Comparison of ENCODE assay signal across 25 mouse cellular contexts in the genomic region with DNA sequence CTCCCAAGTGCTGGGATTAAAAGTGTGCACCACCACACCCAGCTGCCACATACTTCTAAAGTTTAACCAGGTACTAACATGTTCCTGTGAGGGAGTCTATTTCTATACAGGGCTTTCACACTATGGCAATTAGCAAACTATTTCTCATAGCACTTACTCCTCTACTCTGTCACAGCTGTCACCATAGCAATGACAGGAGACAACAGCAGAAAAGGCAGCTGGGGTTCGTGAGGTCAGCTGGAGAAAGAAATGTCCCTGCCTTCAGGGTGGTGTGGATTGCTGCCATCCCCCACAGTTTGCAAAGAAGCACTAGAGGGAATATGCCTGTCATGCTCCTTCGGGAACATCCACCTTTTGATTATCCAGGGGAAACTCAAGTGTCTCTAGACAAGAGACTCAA. TPM values are rescaled to one million over a fixed set of nuclear protein-coding genes. Genes with fewer than 3 reads are reported as not detected.
A peak's percentile ranks its signal among the peaks of the same experiment; 100 is the strongest.
DNase-seq lines count a peak whose midpoint lies in the region; ATAC-seq and TF ChIP-seq lines count a peak whose summit lies in the region.
"Had no signal": no experiment of that assay in that cellular context is flagged by ENCODE, and none has a peak within 500 bp of the region (broad histone marks: within the 10 kb centered on the region; RNA-seq: fewer than 3 reads in every experiment).

No protein-coding gene starts in this region.

- peaks cover 13% of the 10 kb centered on the region; the same call in 1 of the 2 replicates for H3K79me2 ChIP-seq in liver, adult 2 months (ENCODE audit: control insufficient read depth, insufficient read depth, low read length)

- no peak for TF ChIP-seq CTCF in cerebellum, adult 2 months (IDR thresholded peaks at IDR 0.05; ENCODE audit: borderline replicate concordance, insufficient read depth, low read depth, low read length)
- TF ChIP-seq CTCF in liver, adult 2 months (IDR thresholded peaks at IDR 0.05; ENCODE audit: low read depth, low read length) = no peak
- no peak for TF ChIP-seq CTCF in liver, postnatal 0 days (IDR thresholded peaks at IDR 0.05; ENCODE audit: low read depth)

- no peak overlapping the region for H3K4me3 ChIP-seq in cerebellum, adult 2 months (replicated peaks; ENCODE audit: insufficient read depth, low read depth, low read length)
- H3K4me3 ChIP-seq in heart, embryonic 11.5 days (ENCODE audit: low read depth, low read length) = no peak overlapping the region
- H3K4me3 ChIP-seq in liver, adult 2 months (ENCODE audit: insufficient read depth, low read depth, low read length) = no peak overlapping the region
- H3K4me3 ChIP-seq in liver, postnatal 0 days (ENCODE audit: low read depth, low read length) = no peak overlapping the region
- H3K4me3 ChIP-seq in embryonic facial prominence, embryonic 15.5 days (replicated peaks) = no peak overlapping the region
- H3K4me3 ChIP-seq in forebrain, embryonic 10.5 days = no peak overlapping the region
- H3K4me3 ChIP-seq: erythroblast, embryonic 14.5 days; forebrain, embryonic 13.5 days; hindbrain, embryonic 10.5 days; limb, embryonic 12.5 days; liver, embryonic 12.5 days; lung, embryonic 15.5 days had no signal

- no peaks in the 10 kb centered on the region for H3K9me3 ChIP-seq in heart, embryonic 11.5 days (replicated peaks; ENCODE audit: control insufficient read depth, low read length)
- no peaks in the 10 kb centered on the region for H3K9me3 ChIP-seq in liver, postnatal 0 days (ENCODE audit: low read length)
- H3K9me3 ChIP-seq in embryonic facial prominence, embryonic 15.5 days (replicated peaks) = no peaks in the 10 kb centered on the region
- H3K9me3 ChIP-seq in forebrain, embryonic 10.5 days = no peaks in the 10 kb centered on the region
- H3K9me3 ChIP-seq: forebrain, embryonic 13.5 days; hindbrain, embryonic 10.5 days; limb, embryonic 12.5 days; liver, embryonic 12.5 days; lung, embryonic 15.5 days had no signal

- H3K27ac ChIP-seq in cerebellum, adult 2 months (ENCODE audit: insufficient read depth, low read length) = peak overlapping the region; percentile 27; the same call in 1 of the 2 replicates
- no peak overlapping the region for H3K27ac ChIP-seq in heart, embryonic 11.5 days (ENCODE audit: low read depth, low read length)
- H3K27ac ChIP-seq in liver, adult 2 months (replicated peaks; ENCODE audit: insufficient read depth, low read depth, low read length) = peak overlapping the region; percentile 9; the same call in 1 of the 2 replicates
- no peak overlapping the region for H3K27ac ChIP-seq in liver, postnatal 0 days (ENCODE audit: low read depth)
- 0 out of 2 replicates have a peak overlapping the region, but pooled peaks have one; percentile 97 for H3K27ac ChIP-seq in embryonic facial prominence, embryonic 15.5 days (replicated peaks)
- no peak overlapping the region for H3K27ac ChIP-seq in forebrain, embryonic 10.5 days
- H3K27ac ChIP-seq: hindbrain, embryonic 10.5 days; liver, embryonic 12.5 days had no signal

- 71% methylated on average over 2 of the region's 2 CpGs for WGBS in cerebellum, adult 2 months
- 71% methylated on average over 2 of the region's 2 CpGs for WGBS in heart, embryonic 11.5 days (ENCODE audit: insufficient replicate concordance)
- WGBS in liver, adult 2 months = 71% methylated on average over 2 of the region's 2 CpGs
- 66% methylated on average over 2 of the region's 2 CpGs for WGBS in liver, postnatal 0 days (ENCODE audit: insufficient replicate concordance)
- WGBS in embryonic facial prominence, embryonic 15.5 days = 62% methylated on average over 2 of the region's 2 CpGs
- 75% methylated on average over 2 of the region's 2 CpGs for WGBS in forebrain, embryonic 10.5 days

- intact Hi-C loops in heart, postnatal 10 days (cut with DNase I) = no loop called here

- TF ChIP-seq POLR2A in cerebellum, adult 2 months (IDR thresholded peaks at IDR 0.05; ENCODE audit: borderline replicate concordance, insufficient read depth, low read length) = no peak
- no peak for TF ChIP-seq POLR2A in liver, adult 2 months (IDR thresholded peaks at IDR 0.05; ENCODE audit: extremely low read depth, insufficient read depth, low read length)

- no peaks in the 10 kb centered on the region for H3K27me3 ChIP-seq in cerebellum, adult 2 months (ENCODE audit: control insufficient read depth, insufficient read depth, low read length)
- H3K27me3 ChIP-seq in heart, embryonic 11.5 days (ENCODE audit: control insufficient read depth, insufficient read depth, low read length) = no peaks in the 10 kb centered on the region
- H3K27me3 ChIP-seq in liver, adult 2 months (ENCODE audit: control insufficient read depth, insufficient read depth, low read length) = no peaks in the 10 kb centered on the region
- no peaks in the 10 kb centered on the region for H3K27me3 ChIP-seq in liver, postnatal 0 days (ENCODE audit: insufficient read depth, low read length)
- H3K27me3 ChIP-seq in embryonic facial prominence, embryonic 15.5 days = no peaks in the 10 kb centered on the region
- peaks cover 14% of the 10 kb centered on the region for H3K27me3 ChIP-seq in forebrain, embryonic 10.5 days (ENCODE audit: poor library complexity, severe bottlenecking)
- H3K27me3 ChIP-seq: forebrain, embryonic 13.5 days; limb, embryonic 12.5 days; liver, embryonic 12.5 days; lung, embryonic 15.5 days had no signal

- peaks cover 39% of the 10 kb centered on the region for H3K4me1 ChIP-seq in cerebellum, adult 2 months (ENCODE audit: control insufficient read depth, insufficient read depth, low read length)
- H3K4me1 ChIP-seq in heart, embryonic 11.5 days (ENCODE audit: control insufficient read depth, insufficient read depth, low read length) = peaks cover 37% of the 10 kb centered on the region
- peaks cover 50% of the 10 kb centered on the region for H3K4me1 ChIP-seq in liver, adult 2 months (ENCODE audit: control insufficient read depth, insufficient read depth, low read length)
- peaks cover 29% of the 10 kb centered on the region for H3K4me1 ChIP-seq in liver, postnatal 0 days (ENCODE audit: insufficient read depth)
- peaks cover 65% of the 10 kb centered on the region for H3K4me1 ChIP-seq in embryonic facial prominence, embryonic 15.5 days
- H3K4me1 ChIP-seq in forebrain, embryonic 10.5 days = peaks cover 62% of the 10 kb centered on the region

- H3K36me3 ChIP-seq in heart, embryonic 11.5 days (ENCODE audit: control insufficient read depth, insufficient read depth, low read length) = no peaks in the 10 kb centered on the region
- H3K36me3 ChIP-seq in liver, adult 2 months (ENCODE audit: control insufficient read depth, insufficient read depth, low read length) = peaks cover 6% of the 10 kb centered on the region; the same call in 1 of the 2 replicates
- H3K36me3 ChIP-seq in liver, postnatal 0 days (replicated peaks; ENCODE audit: insufficient read depth, low read length) = no peaks in the 10 kb centered on the region
- H3K36me3 ChIP-seq in embryonic facial prominence, embryonic 15.5 days = no peaks in the 10 kb centered on the region
- no peaks in the 10 kb centered on the region for H3K36me3 ChIP-seq in forebrain, embryonic 10.5 days (replicated peaks)
- H3K36me3 ChIP-seq: hindbrain, embryonic 10.5 days; limb, embryonic 12.5 days; liver, embryonic 12.5 days; lung, embryonic 15.5 days had no signal

- H3K4me2 ChIP-seq in heart, embryonic 11.5 days = no peak overlapping the region
- H3K4me2 ChIP-seq in liver, postnatal 0 days (ENCODE audit: low read depth, low read length) = no peak overlapping the region
- H3K4me2 ChIP-seq in embryonic facial prominence, embryonic 15.5 days (replicated peaks) = no peak overlapping the region
- H3K4me2 ChIP-seq: forebrain, embryonic 13.5 days; limb, embryonic 12.5 days; liver, embryonic 12.5 days; midbrain, embryonic 11.5 days had no signal

- no peak for TF ChIP-seq EP300 in liver, postnatal 0 days (IDR thresholded peaks at IDR 0.05; ENCODE audit: low read depth)

- H3K9ac ChIP-seq in heart, embryonic 11.5 days (ENCODE audit: low read depth, low read length) = 0 out of 2 replicates have a peak overlapping the region, but pooled peaks have one; percentile 3
- H3K9ac ChIP-seq in liver, adult 2 months (ENCODE audit: low read depth, low read length) = no peak overlapping the region
- H3K9ac ChIP-seq in liver, postnatal 0 days (replicated peaks) = no peak overlapping the region
- no peak overlapping the region for H3K9ac ChIP-seq in embryonic facial prominence, embryonic 15.5 days
- H3K9ac ChIP-seq: forebrain, embryonic 13.5 days; limb, embryonic 12.5 days; liver, embryonic 12.5 days had no signal

- no peak for DNase-seq in cerebellum, adult 2 months
- DNase-seq in cerebellum, adult 18-20 months = no peak
- DNase-seq in heart, postnatal 10 days = no peak
- DNase-seq in liver, adult 2 months (ENCODE audit: extremely low read depth, low read depth, low spot score) = no peak
- DNase-seq in liver, postnatal 0 days = no peak
- no peak for DNase-seq in forebrain, embryonic 10.5 days (ENCODE audit: extremely low spot score, low spot score)
- DNase-seq: adrenal gland, adult 8-10 months; cerebellum, adult 8-10 months; kidney, postnatal 14 days; right cerebral cortex, postnatal 25 days; spleen, adult 18-20 months; thymus, adult 18-20 months; thymus, postnatal 36 days had no signal

- ATAC-seq in heart, embryonic 11.5 days (replicated peaks; ENCODE audit: insufficient number of reproducible peaks, low FRiP score, low TSS enrichment) = no peak
- ATAC-seq in liver, postnatal 0 days = no peak
- ATAC-seq in embryonic facial prominence, embryonic 15.5 days (ENCODE audit: insufficient number of reproducible peaks, low FRiP score, low TSS enrichment, low read depth) = no peak
- ATAC-seq: activated CD4-positive, CD25-positive, alpha-beta regulatory T cell, adult 4 months; forebrain, embryonic 13.5 days; hindbrain, postnatal 0 days; intestine, embryonic 16.5 days; liver, embryonic 12.5 days had no signal

RNA-seq across cellular contexts. Expression of gene Tef, which starts 6.6 kb away (rescaled TPM):
- 279 and 288 TPM in 2 replicates for polyA plus RNA-seq in cerebellum, adult 2 months (2012; rRNA removed)
- polyA plus RNA-seq in heart, embryonic 11.5 days (2014; fragmentation: Nextera tagmentation; extraction: Ambion mirVana) = 15.0 and 16.3 TPM in 2 replicates
- total RNA-seq in heart, postnatal 10 days (2021) = 10 to 100 TPM; 51.7 to 74.0 TPM
- 156 and 163 TPM in 2 replicates for total RNA-seq in liver, adult 2 months (2014; rRNA removed)
- polyA plus RNA-seq in liver, adult 2 months (2012; rRNA removed) = 34.6 and 35.0 TPM in 2 replicates
- 14.0 and 16.3 TPM in 2 replicates for polyA plus RNA-seq in liver, postnatal 0 days (2015; fragmentation: Nextera tagmentation; extraction: Ambion mirVana)
- 31.1 and 32.3 TPM in 2 replicates for polyA plus RNA-seq in embryonic facial prominence, embryonic 15.5 days (2015; fragmentation: Nextera tagmentation; extraction: Ambion mirVana)
- 13.5 and 13.7 TPM in 2 replicates for polyA plus RNA-seq in forebrain, embryonic 10.5 days (2016; fragmentation: Nextera tagmentation; extraction: Ambion mirVana)

RNA-seq across cellular contexts. Expression of gene Tob2, which starts 49.8 kb away (rescaled TPM):
- polyA plus RNA-seq in cerebellum, adult 2 months (2012; rRNA removed) = 36.9 and 51.5 TPM in 2 replicates
- polyA plus RNA-seq in heart, embryonic 11.5 days (2014; fragmentation: Nextera tagmentation; extraction: Ambion mirVana) = 9.9 and 12.1 TPM in 2 replicates
- 10 to 100 TPM; 56.5 to 78.6 TPM for total RNA-seq in heart, postnatal 10 days (2021)
- 15.8 and 25.6 TPM in 2 replicates for total RNA-seq in liver, adult 2 months (2014; rRNA removed)
- 20.9 and 21.6 TPM in 2 replicates for polyA plus RNA-seq in liver, adult 2 months (2012; rRNA removed)
- polyA plus RNA-seq in liver, postnatal 0 days (2015; fragmentation: Nextera tagmentation; extraction: Ambion mirVana) = 10.9 and 12.3 TPM in 2 replicates
- 31.4 and 33.8 TPM in 2 replicates for polyA plus RNA-seq in embryonic facial prominence, embryonic 15.5 days (2015; fragmentation: Nextera tagmentation; extraction: Ambion mirVana)
- polyA plus RNA-seq in forebrain, embryonic 10.5 days (2016; fragmentation: Nextera tagmentation; extraction: Ambion mirVana) = 20.1 and 20.3 TPM in 2 replicates

Comparison
In these comparisons a context has a peak if more than half of its experiments do, and no peak if none do; other contexts are left out.
1. H3K27ac ChIP-seq: peak in cerebellum, adult 2 months (single experiment), liver, adult 2 months (single experiment) and embryonic facial prominence, embryonic 15.5 days (single experiment); none in heart, embryonic 11.5 days (single experiment), liver, postnatal 0 days (single experiment) and forebrain, embryonic 10.5 days (single experiment).